Mouse (Mus musculus) heart, adult 2 months (tissue): ENCODE measurements around the gene Usp13. TPM values are rescaled to one million over a fixed set of nuclear protein-coding genes. Genes with fewer than 3 reads are reported as not detected.

Experiments used
- DNase-seq, 2 experiments: peaks; one replicate each; pipeline ENCODE4 v3.0.0; 2021
- H3K27ac ChIP-seq: fragments of 200-600 bp; 2 replicates; pipeline ENCODE4 v1.8.1; 2022
- H3K27me3 ChIP-seq: fragments of 200-500 bp; 2 replicates; pipeline ENCODE4 v1.6.1; 2012; ENCODE audit warnings: mild to moderate bottlenecking, low read length, inconsistent platforms, mixed read lengths; ENCODE audit not compliant: control insufficient read depth, insufficient read depth
- H3K36me3 ChIP-seq: fragments of 200-500 bp; 2 replicates; pipeline ENCODE4 v1.6.1; 2012; ENCODE audit warnings: low read length, inconsistent platforms; ENCODE audit not compliant: control insufficient read depth, insufficient read depth
- H3K4me1 ChIP-seq: fragments of 200-500 bp; 2 replicates; pipeline ENCODE4 v1.6.1; 2011; ENCODE audit warnings: low read length; ENCODE audit not compliant: control insufficient read depth, insufficient read depth
- H3K4me3 ChIP-seq: fragments of 200-600 bp; 2 replicates; pipeline ENCODE4 v1.8.1; 2022
- H3K79me2 ChIP-seq: fragments of 200-500 bp; replicated peaks from 2 replicates; pipeline ENCODE4 v1.6.1; 2012; ENCODE audit warnings: mild to moderate bottlenecking, inconsistent platforms, low read length, moderate library complexity, mixed read lengths; ENCODE audit not compliant: control insufficient read depth, insufficient read depth
- H3K9ac ChIP-seq: fragments of 200-500 bp; 2 replicates; pipeline ENCODE4 v1.6.1; 2012; ENCODE audit warnings: low read depth, mild to moderate bottlenecking, control low read depth, inconsistent platforms, low read length, mixed read lengths
- CTCF ChIP-seq: fragments of 200-600 bp; IDR thresholded peaks from 2 replicates; pipeline ENCODE4 v1.8.1; 2022; ENCODE audit warnings: antibody characterized with exemption, mild to moderate bottlenecking, moderate library complexity
- EP300 ChIP-seq: fragments of 200-500 bp; IDR thresholded peaks from 2 replicates; pipeline ENCODE4 v1.6.1; 2011; ENCODE audit warnings: low read depth, low read length, control low read depth; ENCODE audit not compliant: insufficient read depth
- POLR2A ChIP-seq: fragments of 200-500 bp; IDR thresholded peaks from 2 replicates; pipeline ENCODE4 v1.6.1; 2011; ENCODE audit warnings: mild to moderate bottlenecking, low read depth, low read length, control low read depth; ENCODE audit not compliant: insufficient read depth
- WGBS: fragments of 180-500 bp; shearing (Covaris S2); methylation state at CpG from one replicate; pipeline ENCODE4 v1.1.7; 2018; 5-methylcytosine and 5-hydroxymethylcytosine counted together
- intact Hi-C: fragments of 180-260 bp; cut with DNase I; formaldehyde crosslinking; loops from one replicate; pipeline ENCODE4 v1.15.1; 2025
- polyA plus RNA-seq: library from polyadenylated mRNA; depleted of rRNA; stranded (reverse); fragments of >200 nt; gene quantifications from 2 replicates; pipeline ENCODE4 v1.2.3, GENCODE M21; 2012
- total RNA-seq, 2 experiments: library from RNA; stranded (reverse); gene quantifications; 2 replicates each; pipeline ENCODE4 v1.2.3; 2021

Gene Usp13
- total and polyA plus RNA-seq, 3 experiments, result 47.9 to 204 (median 183) TPM

GRCm38 (mm10) chr3:32947486-32947885, 130.1 kb downstream of the Usp13 start:
- Histone ChIP-seq H3K4me1 (no peaks in the 10 kb centered on the region), H3K4me3 (no peak overlapping the region), H3K9ac (no peak overlapping the region), H3K27ac (no peak overlapping the region), H3K36me3 (no peaks in the 10 kb centered on the region), H3K27me3 (no peaks in the 10 kb centered on the region), H3K79me2 (no peaks in the 10 kb centered on the region)
- intact Hi-C loops, result no loop called here
- WGBS, result 85% methylated on average over 5 of the region's 5 CpGs
- TF ChIP-seq EP300 (no peak), POLR2A (no peak), CTCF (no peak)
- no peak for DNase-seq

DNA sequence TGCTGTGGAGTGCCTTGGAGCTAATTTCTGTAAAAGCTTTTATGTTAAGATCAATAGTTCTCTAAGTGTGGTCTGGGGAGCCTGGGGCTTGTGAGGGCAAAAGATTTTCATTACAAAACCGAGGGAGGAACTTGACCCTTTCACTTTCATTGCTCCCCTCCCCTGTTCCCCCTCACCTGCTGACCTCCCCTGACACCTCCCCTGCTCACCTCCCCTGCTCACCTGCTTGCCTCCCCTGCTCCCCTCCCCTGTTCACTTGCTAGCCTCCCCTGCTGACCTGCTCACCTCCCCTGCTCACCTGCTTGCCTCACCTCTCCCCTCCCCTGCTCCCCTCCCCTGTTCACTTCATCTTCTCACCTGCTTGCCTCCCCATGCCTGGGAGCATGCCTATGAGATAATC, 134.0 kb downstream of the Usp13 start:
- no peak for DNase-seq
- Histone ChIP-seq H3K27ac (no peak overlapping the region), H3K4me3 (no peak overlapping the region), H3K79me2 (no peaks in the 10 kb centered on the region), H3K9ac (no peak overlapping the region), H3K36me3 (no peaks in the 10 kb centered on the region), H3K4me1 (no peaks in the 10 kb centered on the region), H3K27me3 (no peaks in the 10 kb centered on the region)
- 39% methylated on average over 1 of the region's 1 CpGs for WGBS
- TF ChIP-seq POLR2A (no peak), EP300 (no peak), CTCF (no peak)
- intact Hi-C loops, result no loop called here

DNA sequence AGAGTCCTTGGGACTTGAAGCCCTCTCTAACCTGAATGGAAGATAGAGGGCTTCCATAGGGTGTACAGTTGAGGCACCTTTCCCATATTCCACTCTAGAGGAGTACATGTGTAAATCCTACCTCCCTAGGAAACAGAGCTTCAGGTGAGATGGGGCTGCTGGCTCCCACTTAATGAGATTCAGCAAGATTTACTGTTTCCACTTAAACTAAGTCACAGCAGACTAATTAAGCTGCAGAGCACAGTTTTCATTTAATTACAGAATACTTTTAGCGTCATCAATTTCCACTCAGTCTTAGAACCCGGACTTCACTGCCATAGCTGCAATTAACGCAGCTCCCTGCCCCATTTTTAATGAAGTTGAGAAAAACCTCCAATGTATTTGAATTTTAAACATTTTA, 144.1 kb downstream of the Usp13 start:
- Histone ChIP-seq H3K27me3 (no peaks in the 10 kb centered on the region), H3K9ac (no peak overlapping the region), H3K36me3 (no peaks in the 10 kb centered on the region), H3K27ac (no peak overlapping the region), H3K4me3 (no peak overlapping the region), H3K4me1 (no peaks in the 10 kb centered on the region), H3K79me2 (no peaks in the 10 kb centered on the region)
- no peak for DNase-seq
- TF ChIP-seq CTCF (no peak), POLR2A (no peak), EP300 (no peak)
- intact Hi-C loops, result no loop called here
- WGBS, result 90% methylated on average over 3 of the region's 3 CpGs

DNA sequence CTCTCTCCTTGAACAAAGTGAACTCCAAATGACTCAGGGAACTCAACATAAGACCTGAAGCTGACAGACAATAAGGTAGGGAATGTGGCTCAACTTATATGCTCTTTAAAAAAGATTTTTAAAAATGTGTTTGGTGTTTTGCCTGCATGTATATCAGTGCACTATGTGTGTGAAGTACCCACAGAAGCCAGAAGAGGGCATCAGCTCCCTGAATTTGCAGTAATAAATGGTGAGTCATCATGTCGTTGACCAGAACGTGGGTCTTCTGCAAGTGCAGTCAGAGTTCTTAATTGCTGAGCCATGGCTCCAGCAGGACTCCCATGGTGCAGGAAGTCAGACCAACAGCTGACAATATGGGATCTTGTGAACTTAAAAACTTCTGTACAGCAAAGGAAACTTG, 148.2 kb downstream of the Usp13 start:
- intact Hi-C loops, result no loop called here
- TF ChIP-seq CTCF (peak; percentile 42), EP300 (no peak), POLR2A (no peak)
- 6% methylated on average over 2 of the region's 2 CpGs for WGBS

GRCm38 (mm10) chr3:32968671-32969425, 151.5 kb downstream of the Usp13 start:
- no peaks in the 10 kb centered on the region for H3K27me3 ChIP-seq
- intact Hi-C loops, result no loop called here
- no peak for DNase-seq
- no peak for TF ChIP-seq POLR2A
- TF ChIP-seq CTCF, result no peak
- no peak for TF ChIP-seq EP300
- H3K4me1 ChIP-seq, result no peaks in the 10 kb centered on the region
- H3K27ac ChIP-seq, result no peak overlapping the region
- H3K79me2 ChIP-seq, result no peaks in the 10 kb centered on the region
- H3K36me3 ChIP-seq, result no peaks in the 10 kb centered on the region
- no peak overlapping the region for H3K4me3 ChIP-seq
- WGBS, result 54% methylated on average over 1 of the region's 1 CpGs
- no peak overlapping the region for H3K9ac ChIP-seq

More for the DNA sequence above, 148.2 kb downstream of the Usp13 start:
- Histone ChIP-seq H3K27me3 (no peaks in the 10 kb centered on the region), H3K79me2 (no peaks in the 10 kb centered on the region), H3K4me3 (no peak overlapping the region), H3K36me3 (no peaks in the 10 kb centered on the region), H3K4me1 (no peaks in the 10 kb centered on the region), H3K27ac (no peak overlapping the region), H3K9ac (no peak overlapping the region)
- DNase-seq, result no peak

GRCm38 (mm10) chr3:32970257-32970656, 152.9 kb downstream of the Usp13 start:
- intact Hi-C loops, result no loop called here
- Histone ChIP-seq H3K4me3 (no peak overlapping the region), H3K9ac (no peak overlapping the region), H3K36me3 (no peaks in the 10 kb centered on the region), H3K4me1 (no peaks in the 10 kb centered on the region), H3K79me2 (no peaks in the 10 kb centered on the region), H3K27me3 (no peaks in the 10 kb centered on the region), H3K27ac (no peak overlapping the region)
- TF ChIP-seq POLR2A (no peak), CTCF (no peak), EP300 (no peak)
- no peak for DNase-seq
- 77% methylated on average over 1 of the region's 1 CpGs for WGBS
